Mouse (Mus musculus) gastrocnemius, postnatal 10 days (tissue): ENCODE data around the gene Elfn2. TPM values are rescaled to one million over a fixed set of nuclear protein-coding genes. Genes with fewer than 3 reads are reported as not detected.
A peak's percentile ranks its signal among the peaks of the same experiment; 100 is the strongest.

ENCODE experiments used
- DNase-seq: peaks from one replicate; pipeline ENCODE4 v3.0.0; 2021; ENCODE audit warnings: mixed read lengths
- long read RNA-seq, 2 experiments: library from polyadenylated mRNA; stranded (forward); transcript quantifications; one replicate each; pipeline ENCODE4 v2.0.0; 2021
- total RNA-seq, 2 experiments: library from RNA; stranded (reverse); gene quantifications; 2 replicates each; pipeline ENCODE4 v1.2.3; 2021

Elfn2 gene
- total RNA-seq, result under 1 TPM; 0.20 to 0.23 TPM
- long read RNA-seq, experiment 1, result 0 reads
- long read RNA-seq, experiment 2, result 0 reads

- peak; percentile 25 for DNase-seq
These were observed at the start of gene Elfn2 for GRCm38 (mm10) chr15:78718290-78719250. Gene Elfn2, minus strand, starts transcription at chr15:78718771.

- no peak for DNase-seq
These were observed 45.1 kb upstream of the Elfn2 start for GRCm38 (mm10) chr15:78763704-78764103.

- no peak for DNase-seq
These were observed 44.6 kb upstream of the Elfn2 start for GRCm38 (mm10) chr15:78763210-78763609.

- DNase-seq, result no peak
These were observed 42.5 kb upstream of the Elfn2 start for GRCm38 (mm10) chr15:78761112-78761511.

GRCm38 (mm10) chr15:78758132-78758531 is 39.6 kb upstream of the Elfn2 start:
- DNase-seq, result no peak

GRCm38 (mm10) chr15:78755966-78756725 is 37.6 kb upstream of the Elfn2 start:
- DNase-seq, result no peak

- no peak for DNase-seq
These were observed 36.7 kb upstream of the Elfn2 start for GRCm38 (mm10) chr15:78755226-78755625.

GRCm38 (mm10) chr15:78754144-78754543 is 35.6 kb upstream of the Elfn2 start:
- no peak for DNase-seq

GRCm38 (mm10) chr15:78752991-78753390 is 34.4 kb upstream of the Elfn2 start:
- no peak for DNase-seq

- no peak for DNase-seq
These were observed 32.2 kb upstream of the Elfn2 start for GRCm38 (mm10) chr15:78750608-78751350.

- DNase-seq, result no peak
These were observed 31.3 kb upstream of the Elfn2 start for GRCm38 (mm10) chr15:78749855-78750254.

GRCm38 (mm10) chr15:78744206-78744605 is 25.6 kb upstream of the Elfn2 start:
- peak; percentile 80 for DNase-seq

GRCm38 (mm10) chr15:78742831-78743230 is 24.3 kb upstream of the Elfn2 start:
- no peak for DNase-seq

GRCm38 (mm10) chr15:78740662-78741061 is 22.1 kb upstream of the Elfn2 start:
- no peak for DNase-seq

GRCm38 (mm10) chr15:78737146-78737545 is 18.6 kb upstream of the Elfn2 start:
- no peak for DNase-seq

- no peak for DNase-seq
These were observed 18.1 kb upstream of the Elfn2 start for GRCm38 (mm10) chr15:78736681-78737100.

- DNase-seq, result no peak
These were observed 17.6 kb upstream of the Elfn2 start for GRCm38 (mm10) chr15:78736181-78736579.

GRCm38 (mm10) chr15:78735431-78736180 is 17.0 kb upstream of the Elfn2 start:
- DNase-seq, result no peak

GRCm38 (mm10) chr15:78731830-78732229 is 13.3 kb upstream of the Elfn2 start:
- DNase-seq, result no peak

GRCm38 (mm10) chr15:78730315-78731049 is 11.9 kb upstream of the Elfn2 start:
- no peak for DNase-seq

- DNase-seq, result no peak
These were observed 8.1 kb upstream of the Elfn2 start for GRCm38 (mm10) chr15:78726697-78727096.
